Mouse (Mus musculus): ENCODE measurements around the gene Bcl3. TPM values are rescaled to one million over a fixed set of nuclear protein-coding genes. Genes with fewer than 3 reads are reported as not detected.
A peak's percentile ranks its signal among the peaks of the same experiment; 100 is the strongest.

The Bcl3 gene
- polyA plus RNA-seq, 1 experiment from 2014 or later, result 15.5 TPM

DNA sequence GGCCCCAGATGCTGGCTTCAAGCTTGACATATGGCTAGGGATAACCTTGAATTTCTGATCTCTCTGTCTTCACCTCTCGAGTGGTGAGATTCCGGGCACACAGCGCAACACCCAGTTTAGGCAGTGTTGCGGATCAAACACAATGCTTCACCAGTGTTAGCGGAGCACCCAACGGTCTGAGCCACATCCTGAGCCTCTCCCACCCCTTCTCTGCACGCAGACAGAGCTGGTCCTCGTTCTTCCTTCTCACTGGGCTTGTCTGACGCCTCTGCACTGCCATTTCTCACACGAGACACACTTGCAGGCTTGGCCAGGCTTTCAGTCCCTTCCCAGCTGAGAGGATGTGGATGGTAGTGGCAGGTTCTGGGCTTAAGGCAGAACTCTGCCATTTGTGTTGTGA lies 37.2 kb upstream of the Bcl3 start:
- Histone ChIP-seq H3K4me1 (ENCODE audit: control insufficient read depth, insufficient read depth, low read length) (no peaks in the 10 kb centered on the region), H3K9ac (ENCODE audit: low read depth, low read length) (no peak overlapping the region), H3K36me3 (ENCODE audit: control insufficient read depth, insufficient read depth, low read length) (no peaks in the 10 kb centered on the region), H3K4me2 (ENCODE audit: low read depth, low read length) (no peak overlapping the region), H3K4me3 (ENCODE audit: low read length) (no peak overlapping the region), H3K27me3 (replicated peaks; ENCODE audit: control insufficient read depth, insufficient read depth, low read length) (0 out of 2 replicates have a peak, but pooled peaks cover 2% of the 10 kb centered on the region), H3K9me3 (ENCODE audit: control insufficient read depth, low read length) (no peaks in the 10 kb centered on the region), H3K27ac (ENCODE audit: low read length) (no peak overlapping the region)
- ATAC-seq, result no peak
- WGBS, result 69% methylated on average over 10 of the region's 10 CpGs

DNA sequence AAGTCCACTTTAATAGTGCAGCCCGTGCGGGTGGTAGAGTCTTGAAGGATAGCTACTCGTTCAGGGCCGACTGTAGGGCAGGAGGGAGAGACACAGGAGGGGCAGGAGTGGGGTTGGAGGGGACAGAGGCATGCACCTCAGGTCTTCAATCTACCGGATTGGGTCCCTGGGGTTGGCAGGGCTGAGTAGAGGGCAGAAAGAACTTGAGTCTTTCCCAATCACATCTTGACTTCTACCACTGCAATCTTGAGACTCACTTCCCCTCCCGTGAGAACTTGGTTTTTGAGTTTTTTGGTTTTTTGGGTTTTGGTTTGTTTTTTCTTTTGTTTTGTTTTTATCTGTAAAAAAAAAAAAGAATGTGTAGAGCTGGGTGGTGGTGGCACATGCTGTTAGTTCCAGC lies 33.7 kb upstream of the Bcl3 start:
- Histone ChIP-seq H3K27me3 (replicated peaks; ENCODE audit: control insufficient read depth, insufficient read depth, low read length) (peaks cover 18% of the 10 kb centered on the region; the same call in 1 of the 2 replicates), H3K4me2 (ENCODE audit: low read depth, low read length) (no peak overlapping the region), H3K36me3 (ENCODE audit: control insufficient read depth, insufficient read depth, low read length) (no peaks in the 10 kb centered on the region), H3K9ac (ENCODE audit: low read depth, low read length) (no peak overlapping the region), H3K27ac (ENCODE audit: low read length) (no peak overlapping the region), H3K9me3 (ENCODE audit: control insufficient read depth, low read length) (no peaks in the 10 kb centered on the region), H3K4me3 (ENCODE audit: low read length) (no peak overlapping the region), H3K4me1 (ENCODE audit: control insufficient read depth, insufficient read depth, low read length) (peaks cover 6% of the 10 kb centered on the region)
- ATAC-seq, result no peak
- whole genome bisulfite sequencing, result 86% methylated on average over 6 of the region's 6 CpGs

DNA sequence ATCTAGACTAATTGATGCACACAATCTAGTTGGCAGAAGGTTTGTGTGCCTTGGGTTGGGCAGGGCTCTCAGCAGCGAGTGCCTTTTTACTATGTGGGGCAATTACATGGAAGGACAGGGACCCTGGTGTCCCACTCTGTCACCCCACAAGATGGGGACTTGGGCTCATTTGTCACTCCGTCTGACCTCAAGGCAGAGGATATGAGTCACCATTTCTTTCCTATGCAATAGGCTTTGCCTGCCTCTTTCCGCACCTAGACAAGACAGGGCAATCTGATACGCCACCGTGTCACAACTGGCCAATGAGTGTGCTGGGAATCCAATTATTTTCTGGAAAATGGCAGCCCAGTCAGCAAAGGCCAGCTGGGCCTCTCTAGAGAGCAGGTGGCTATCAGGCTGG lies 33.1 kb upstream of the Bcl3 start:
- H3K36me3 ChIP-seq (ENCODE audit: control insufficient read depth, insufficient read depth, low read length), result no peaks in the 10 kb centered on the region
- ATAC-seq, result no peak
- WGBS, result 82% methylated on average over 5 of the region's 5 CpGs
- H3K4me3 ChIP-seq (ENCODE audit: low read length), result no peak overlapping the region
- H3K27me3 ChIP-seq (replicated peaks; ENCODE audit: control insufficient read depth, insufficient read depth, low read length), result peaks cover 18% of the 10 kb centered on the region; the same call in 1 of the 2 replicates
- no peak overlapping the region for H3K4me2 ChIP-seq (ENCODE audit: low read depth, low read length)
- H3K9me3 ChIP-seq (ENCODE audit: control insufficient read depth, low read length), result no peaks in the 10 kb centered on the region
- H3K27ac ChIP-seq (ENCODE audit: low read length), result no peak overlapping the region
- peaks cover 6% of the 10 kb centered on the region for H3K4me1 ChIP-seq (ENCODE audit: control insufficient read depth, insufficient read depth, low read length)
- H3K9ac ChIP-seq (ENCODE audit: low read depth, low read length), result no peak overlapping the region

DNA sequence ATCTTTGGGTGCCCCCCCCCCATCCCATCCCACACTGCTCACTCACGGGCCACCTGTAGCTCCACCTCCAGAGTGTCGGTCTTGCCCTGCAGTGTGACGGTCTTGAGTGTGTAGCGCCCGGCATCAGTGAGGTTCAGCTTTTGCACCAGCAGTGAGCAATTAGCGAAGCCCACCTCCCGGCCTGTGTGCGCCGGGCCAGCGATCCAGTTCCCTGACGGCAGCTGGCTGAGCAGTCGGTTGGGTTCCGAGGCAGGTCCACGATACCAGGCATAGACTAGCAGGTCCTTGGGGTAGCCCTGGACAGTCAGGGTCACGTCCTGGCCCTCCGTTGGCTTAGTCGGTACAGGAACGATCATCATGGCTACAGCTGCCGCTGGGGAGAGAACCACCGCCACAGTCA lies 31.0 kb upstream of the Bcl3 start:
- no peak for ATAC-seq
- Histone ChIP-seq H3K4me2 (ENCODE audit: low read depth, low read length) (no peak overlapping the region), H3K9me3 (ENCODE audit: control insufficient read depth, low read length) (no peaks in the 10 kb centered on the region), H3K27ac (ENCODE audit: low read length) (no peak overlapping the region), H3K36me3 (ENCODE audit: control insufficient read depth, insufficient read depth, low read length) (no peaks in the 10 kb centered on the region), H3K4me3 (ENCODE audit: low read length) (no peak overlapping the region), H3K27me3 (replicated peaks; ENCODE audit: control insufficient read depth, insufficient read depth, low read length) (peaks cover 18% of the 10 kb centered on the region; the same call in 1 of the 2 replicates), H3K9ac (ENCODE audit: low read depth, low read length) (no peak overlapping the region), H3K4me1 (ENCODE audit: control insufficient read depth, insufficient read depth, low read length) (peaks cover 6% of the 10 kb centered on the region)
- 84% methylated on average over 20 of the region's 20 CpGs for WGBS

DNA sequence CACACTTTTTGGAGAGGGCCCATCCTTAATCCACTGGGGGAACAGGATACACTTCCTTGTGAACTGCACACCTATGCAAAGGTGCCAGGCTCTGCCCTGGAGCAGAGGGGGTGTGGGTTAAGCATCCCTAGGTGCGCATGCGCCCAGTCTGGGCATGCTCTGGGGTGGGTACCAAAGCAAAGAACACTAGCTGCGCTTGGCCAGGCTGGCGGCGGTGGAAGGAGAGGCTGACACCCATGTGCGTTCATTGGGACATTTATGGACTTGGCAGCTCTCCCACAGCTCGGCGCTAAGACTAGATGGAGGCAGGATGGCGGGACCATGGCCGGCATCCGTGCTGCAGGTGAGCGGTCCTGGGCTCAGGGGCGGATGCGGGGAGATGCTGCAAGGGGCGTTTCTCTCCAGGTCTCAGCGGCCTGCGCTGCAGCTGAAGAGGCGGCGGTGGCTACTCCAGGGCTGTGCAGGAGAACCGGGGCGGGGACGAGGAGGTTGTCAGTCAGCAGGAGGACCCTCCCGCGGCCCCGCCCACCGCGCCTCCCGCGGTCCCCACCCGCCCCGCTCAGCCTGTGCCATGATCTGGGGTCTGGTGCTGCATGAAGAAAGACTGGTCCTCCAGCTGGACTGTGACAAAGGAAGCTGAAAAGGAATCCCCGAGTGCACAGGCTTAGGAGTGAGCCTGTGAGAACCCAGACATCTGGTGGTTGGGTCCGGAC lies 29.4 kb upstream of the Bcl3 start, which contains the start of gene Gm19345:
Gm19345 (plus strand) TSS at position 146 of the 713 bp plus-strand sequence.
- peak; percentile 61 for ATAC-seq
- Histone ChIP-seq H3K27ac (ENCODE audit: low read length) (no peak within 1 kb of the TSS), H3K27me3 (replicated peaks; ENCODE audit: control insufficient read depth, insufficient read depth, low read length) (peaks cover 16% of the 10 kb centered on the region; the same call in 1 of the 2 replicates), H3K4me1 (ENCODE audit: control insufficient read depth, insufficient read depth, low read length) (peaks cover 6% of the 10 kb centered on the region), H3K4me3 (ENCODE audit: low read length) (peak within 1 kb of the TSS; percentile 27), H3K4me2 (ENCODE audit: low read depth, low read length) (peak within 1 kb of the TSS; percentile 50), H3K9ac (ENCODE audit: low read depth, low read length) (peak within 1 kb of the TSS; percentile 40; the same call in 1 of the 2 replicates), H3K36me3 (ENCODE audit: control insufficient read depth, insufficient read depth, low read length) (no peaks in the 10 kb centered on the region), H3K9me3 (ENCODE audit: control insufficient read depth, low read length) (no peaks in the 10 kb centered on the region)
- WGBS, result 4% methylated on average over 33 of the region's 33 CpGs

DNA sequence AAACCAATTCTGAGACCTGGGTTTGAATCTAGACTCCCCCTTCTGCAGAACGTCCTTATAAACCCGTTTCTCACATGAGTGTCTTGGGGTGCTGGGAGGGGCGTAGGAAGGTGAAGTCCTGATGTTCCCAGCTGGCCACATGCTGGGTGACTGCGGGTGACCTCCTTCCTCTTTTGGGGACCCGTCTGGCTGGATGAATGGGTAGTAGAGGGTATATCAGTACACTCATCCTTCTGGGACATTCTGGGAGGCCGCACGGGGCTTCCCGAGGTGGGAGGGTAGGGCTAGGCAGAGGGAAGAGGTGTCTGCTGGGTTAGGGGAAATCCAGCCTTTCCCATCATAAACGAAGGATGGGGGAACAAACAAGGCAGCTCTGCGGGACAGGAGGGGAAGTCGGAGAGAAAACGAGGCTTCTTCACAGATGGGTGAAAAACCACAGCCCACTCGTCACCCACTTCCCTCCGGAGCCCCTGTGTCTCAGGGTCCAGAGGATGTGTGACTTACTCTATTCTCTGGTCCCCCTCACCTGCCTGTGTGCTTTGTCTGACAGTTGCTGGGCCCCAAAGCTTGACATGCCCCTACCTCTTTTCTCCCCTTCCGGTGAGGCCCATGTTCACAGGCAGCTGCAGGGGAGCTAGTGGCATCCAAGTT lies 22.1 kb upstream of the Bcl3 start:
- H3K4me3 ChIP-seq (ENCODE audit: low read length), result no peak overlapping the region
- WGBS, result 61% methylated on average over 15 of the region's 15 CpGs

DNA sequence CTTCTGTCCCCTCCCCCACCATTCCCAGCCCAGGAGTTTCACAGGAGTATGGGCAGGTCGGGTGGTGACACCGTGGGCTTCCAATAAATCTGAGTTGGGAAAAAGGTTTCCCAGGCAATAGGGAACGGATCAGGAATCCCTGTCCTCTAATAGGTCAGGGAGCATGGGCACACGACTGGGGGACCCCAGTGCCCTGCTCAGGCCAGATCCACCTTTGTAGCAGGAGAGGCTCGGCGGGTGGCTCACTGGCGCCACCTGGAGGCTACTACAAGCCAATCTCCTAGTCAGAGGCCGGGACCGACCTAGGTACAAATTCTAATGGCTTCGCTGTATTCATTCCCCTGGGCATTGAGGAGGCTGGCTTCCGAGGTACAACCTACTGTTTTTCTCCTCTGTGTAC lies 21.0 kb upstream of the Bcl3 start:
- Histone ChIP-seq H3K4me3 (ENCODE audit: low read length) (no peak overlapping the region), H3K36me3 (ENCODE audit: control insufficient read depth, insufficient read depth, low read length) (no peaks in the 10 kb centered on the region), H3K4me1 (ENCODE audit: control insufficient read depth, insufficient read depth, low read length) (peaks cover 8% of the 10 kb centered on the region; the same call in 1 of the 2 replicates), H3K9ac (ENCODE audit: low read depth, low read length) (peak overlapping the region; percentile 47; the same call in 1 of the 2 replicates), H3K4me2 (ENCODE audit: low read depth, low read length) (peak overlapping the region; percentile 8), H3K27ac (ENCODE audit: low read length) (peak overlapping the region; percentile 47), H3K27me3 (replicated peaks; ENCODE audit: control insufficient read depth, insufficient read depth, low read length) (no peaks in the 10 kb centered on the region; the same call in 1 of the 2 replicates), H3K9me3 (ENCODE audit: control insufficient read depth, low read length) (no peaks in the 10 kb centered on the region)
- 3% methylated on average over 11 of the region's 11 CpGs for WGBS
- ATAC-seq, result peak; percentile 79

More for the DNA sequence above, 22.1 kb upstream of the Bcl3 start:
- no peak for ATAC-seq
- H3K36me3 ChIP-seq (ENCODE audit: control insufficient read depth, insufficient read depth, low read length), result no peaks in the 10 kb centered on the region
- H3K27ac ChIP-seq (ENCODE audit: low read length), result no peak overlapping the region
- no peak overlapping the region for H3K4me2 ChIP-seq (ENCODE audit: low read depth, low read length)
- peaks cover 8% of the 10 kb centered on the region; the same call in 1 of the 2 replicates for H3K4me1 ChIP-seq (ENCODE audit: control insufficient read depth, insufficient read depth, low read length)
- no peaks in the 10 kb centered on the region; the same call in 1 of the 2 replicates for H3K27me3 ChIP-seq (replicated peaks; ENCODE audit: control insufficient read depth, insufficient read depth, low read length)
- H3K9me3 ChIP-seq (ENCODE audit: control insufficient read depth, low read length), result no peaks in the 10 kb centered on the region
- H3K9ac ChIP-seq (ENCODE audit: low read depth, low read length), result no peak overlapping the region

DNA sequence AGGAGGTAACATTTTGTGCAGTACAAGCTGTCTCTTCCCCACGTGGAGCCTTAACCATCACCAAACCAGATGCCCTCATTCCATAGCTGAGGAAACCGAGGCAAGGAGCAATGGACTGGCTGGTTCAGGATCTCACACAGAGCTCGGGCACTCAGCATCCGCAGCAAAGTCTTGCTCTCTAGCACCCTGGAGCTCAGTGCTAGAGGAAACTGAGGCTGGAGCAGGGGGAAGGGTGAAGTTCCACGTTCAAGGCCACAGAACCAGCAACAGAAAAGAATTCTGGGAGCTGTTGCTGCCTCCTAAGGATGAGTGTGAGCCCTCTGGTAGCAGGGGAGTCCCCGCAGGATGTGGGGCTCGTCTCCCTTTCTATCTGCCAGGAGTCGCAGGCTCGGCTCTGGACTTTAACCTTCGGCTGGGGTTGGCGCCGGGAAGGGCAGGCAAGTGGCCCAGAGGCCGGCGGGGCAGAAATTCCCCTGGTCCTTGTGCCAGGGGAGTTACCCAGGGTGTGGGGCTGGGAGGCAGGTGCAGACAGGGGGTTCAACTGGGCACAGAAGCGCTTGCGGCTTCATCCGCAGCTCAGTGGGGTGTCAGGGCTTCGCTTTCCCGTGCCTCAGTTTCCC lies 20.4 kb upstream of the Bcl3 start:
- H3K9me3 ChIP-seq (ENCODE audit: control insufficient read depth, low read length), result no peaks in the 10 kb centered on the region
- no peaks in the 10 kb centered on the region for H3K36me3 ChIP-seq (ENCODE audit: control insufficient read depth, insufficient read depth, low read length)
- 25% methylated on average over 19 of the region's 19 CpGs for WGBS
- H3K27ac ChIP-seq (ENCODE audit: low read length), result peak overlapping the region; percentile 47
- H3K4me2 ChIP-seq (ENCODE audit: low read depth, low read length), result peak overlapping the region; percentile 8
- no peak overlapping the region for H3K4me3 ChIP-seq (ENCODE audit: low read length)
- ATAC-seq, result peak; percentile 75
- no peaks in the 10 kb centered on the region; the same call in 1 of the 2 replicates for H3K27me3 ChIP-seq (replicated peaks; ENCODE audit: control insufficient read depth, insufficient read depth, low read length)
- H3K9ac ChIP-seq (ENCODE audit: low read depth, low read length), result peak overlapping the region; percentile 47
- peaks cover 8% of the 10 kb centered on the region; the same call in 1 of the 2 replicates for H3K4me1 ChIP-seq (ENCODE audit: control insufficient read depth, insufficient read depth, low read length)

All from intestine, embryonic 16.5 days (tissue).